27 mouse cellular contexts compared by ENCODE assay signal in the genomic region with DNA sequence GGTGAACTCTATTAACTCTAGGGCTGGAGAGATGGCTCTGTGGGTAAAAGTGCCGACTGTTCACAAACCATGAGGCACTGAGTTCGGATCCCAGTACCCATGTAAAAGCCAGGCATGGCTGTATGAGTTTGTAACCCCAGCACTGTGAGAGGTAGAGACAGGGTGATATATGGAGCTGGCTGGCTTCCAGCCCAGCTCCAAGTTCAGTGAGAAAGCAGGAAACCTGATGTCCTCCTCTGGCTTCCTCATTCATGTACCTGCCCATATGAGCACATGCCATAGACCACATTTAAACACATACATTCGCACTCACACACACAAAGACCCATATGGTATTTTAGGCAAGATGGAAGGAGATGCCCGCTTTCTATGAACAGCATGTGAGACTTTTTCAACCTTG. TPM values are rescaled to one million over a fixed set of nuclear protein-coding genes. Genes with fewer than 3 reads are reported as not detected.
DNase-seq lines count a peak whose midpoint lies in the region; ATAC-seq lines count a peak whose summit lies in the region.
"Had no signal": no experiment of that assay in that cellular context is flagged by ENCODE, and none has a peak within 500 bp of the region (broad histone marks: within the 10 kb centered on the region; RNA-seq: fewer than 3 reads in every experiment).

No protein-coding gene starts in this region.

- H3K27me3 ChIP-seq in intestine, embryonic 16.5 days (replicated peaks; ENCODE audit: control insufficient read depth, insufficient read depth, low read length): no peaks in the 10 kb centered on the region
- H3K27me3 ChIP-seq: CH12.LX had no signal

- DNase-seq in kidney, postnatal 10 days: peak; percentile 9
- DNase-seq in kidney, postnatal 14 days: no peak
- peak; percentile 61 for DNase-seq in NIH3T3 (ENCODE audit: low read depth)
- no peak for DNase-seq in cerebellum, postnatal 10 days
- no peak for DNase-seq in thymus, postnatal 36 days
- DNase-seq: adrenal gland, adult 2 months; adrenal gland, postnatal 10 days; adrenal gland, postnatal 25 days; B cell, adult 2 months; cerebellum, adult 11 months; cerebellum, adult 18-20 months; cerebellum, adult 8-10 months; cerebellum, adult 9-11 months; cerebellum, postnatal 25 days; embryo, embryonic 11 days had no signal

- H3K9me3 ChIP-seq in intestine, embryonic 16.5 days (ENCODE audit: control insufficient read depth, low read length): no peaks in the 10 kb centered on the region
- H3K9me3 ChIP-seq: embryonic facial prominence, embryonic 13.5 days; embryonic facial prominence, embryonic 15.5 days; forebrain, embryonic 10.5 days; forebrain, embryonic 12.5 days; G1E had no signal

- H3K9ac ChIP-seq in intestine, embryonic 16.5 days (ENCODE audit: low read depth, low read length): no peak overlapping the region
- H3K9ac ChIP-seq: embryonic facial prominence, embryonic 13.5 days; embryonic facial prominence, embryonic 15.5 days; forebrain, embryonic 12.5 days had no signal

- no peak overlapping the region for H3K4me3 ChIP-seq in intestine, embryonic 16.5 days (ENCODE audit: low read length)
- H3K4me3 ChIP-seq: embryonic facial prominence, embryonic 13.5 days; embryonic facial prominence, embryonic 15.5 days; erythroblast, embryonic 14.5 days; forebrain, embryonic 10.5 days; forebrain, embryonic 12.5 days had no signal

- peaks cover 5% of the 10 kb centered on the region; the same call in 1 of the 2 replicates for H3K4me1 ChIP-seq in intestine, embryonic 16.5 days (ENCODE audit: control insufficient read depth, insufficient read depth, low read length)
- H3K4me1 ChIP-seq: forebrain, embryonic 12.5 days had no signal

- H3K27ac ChIP-seq in intestine, embryonic 16.5 days (ENCODE audit: low read length): no peak overlapping the region
- H3K27ac ChIP-seq: embryonic facial prominence, embryonic 13.5 days; embryonic facial prominence, embryonic 15.5 days; forebrain, embryonic 10.5 days; forebrain, embryonic 12.5 days had no signal

- WGBS in intestine, embryonic 16.5 days: 88% methylated on average over 4 of the region's 4 CpGs

- ATAC-seq in hematopoietic stem cell, adult 5-6 weeks (replicated peaks in 1 of 2; ENCODE audit: insufficient read depth in 1 of 2, low FRiP score in 2 of 2, low TSS enrichment in 1 of 2, low read depth in 1 of 2, poor library complexity in 2 of 2, severe bottlenecking in 2 of 2): peak; percentile 63 to 72
- no peak for ATAC-seq in intestine, embryonic 16.5 days
- ATAC-seq: CD4-positive, CD25-positive, alpha-beta regulatory T cell, adult 4 months; forebrain, embryonic 14.5 days; forebrain, embryonic 16.5 days had no signal

- H3K4me2 ChIP-seq in intestine, embryonic 16.5 days (ENCODE audit: low read depth, low read length): no peak overlapping the region
- H3K4me2 ChIP-seq: embryonic facial prominence, embryonic 13.5 days; embryonic facial prominence, embryonic 15.5 days; forebrain, embryonic 12.5 days had no signal

- H3K36me3 ChIP-seq in intestine, embryonic 16.5 days (ENCODE audit: control insufficient read depth, insufficient read depth, low read length): no peaks in the 10 kb centered on the region
- H3K36me3 ChIP-seq: embryonic facial prominence, embryonic 13.5 days; embryonic facial prominence, embryonic 15.5 days; forebrain, embryonic 10.5 days; forebrain, embryonic 12.5 days; G1E had no signal

RNA-seq across cellular contexts. Expression of gene Wnt16, which starts 5.6 kb away (rescaled TPM):
- not detected in 2 replicates for total RNA-seq in hematopoietic stem cell, adult 5-6 weeks (2017)
- polyA plus RNA-seq in intestine, embryonic 16.5 days (2015; fragmentation: Nextera tagmentation; extraction: Ambion mirVana): 0.16 and 0.23 TPM in 2 replicates
- total RNA-seq: adrenal gland, adult 2 months; adrenal gland, postnatal 25 days; G1E had no signal
- polyA plus RNA-seq: erythroblast, embryonic 14.5 days; G1E had no signal

Comparison
In these comparisons a context has a peak if more than half of its experiments do, and no peak if none do; other contexts are left out.
1. DNase-seq: peak in kidney, postnatal 10 days (single experiment) and NIH3T3 (single experiment); none in kidney, postnatal 14 days (single experiment), cerebellum, postnatal 10 days (0 of 2) and thymus, postnatal 36 days (0 of 2).